Mouse (Mus musculus) liver, embryonic 14.5 days (tissue): Measurements from ENCODE around the gene Gatad2b.

Experiments used
- CTCF ChIP-seq: IDR thresholded peaks from 2 replicates; pipeline ENCODE4 v1.5.1; 2016; ENCODE audit warnings: antibody characterized with exemption, low read depth, control low read depth
- EP300 ChIP-seq: IDR thresholded peaks from 2 replicates; pipeline ENCODE4 v1.6.1; 2016; ENCODE audit warnings: antibody characterized with exemption, low read depth

DNA sequence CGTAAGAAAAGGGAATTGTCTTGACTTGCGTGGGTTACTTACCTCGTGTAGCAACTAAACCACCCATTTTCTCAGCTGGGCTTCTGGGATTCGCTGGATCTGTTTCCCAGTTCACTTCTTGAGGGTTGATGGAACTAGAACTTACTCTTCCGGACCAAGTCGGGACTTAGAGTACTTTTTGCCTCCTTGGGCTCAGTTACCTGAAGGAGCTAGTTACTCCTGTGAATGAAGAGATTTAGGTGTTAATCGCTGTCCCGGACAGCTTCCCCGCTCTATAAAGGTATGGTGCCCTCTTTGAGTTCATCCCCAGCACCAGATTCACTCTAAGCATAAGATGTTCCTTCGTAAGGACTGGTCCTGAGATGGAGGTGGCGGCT, 1.1 kb downstream of the Gatad2b start:
- TF ChIP-seq CTCF (no peak), EP300 (no peak)
